Mouse (Mus musculus): Measurements from ENCODE around the gene Notch2. TPM values are rescaled to one million over a fixed set of nuclear protein-coding genes. Genes with fewer than 3 reads are reported as not detected.

The Notch2 gene
- polyA plus RNA-seq, 1 experiment from 2014 or later = 10.6 TPM

- H3K27me3 ChIP-seq (ENCODE audit: control insufficient read depth, insufficient read depth, low read length) = no peaks in the 10 kb centered on the region
- no peak overlapping the region for H3K4me2 ChIP-seq (replicated peaks; ENCODE audit: low read depth)
- peak overlapping the region; percentile 56 for H3K27ac ChIP-seq (replicated peaks)
- no peaks in the 10 kb centered on the region for H3K36me3 ChIP-seq (ENCODE audit: control insufficient read depth, insufficient read depth, low read length)
- no peak overlapping the region for H3K9ac ChIP-seq (ENCODE audit: low read length)
- ATAC-seq (ENCODE audit: low FRiP score, low TSS enrichment) (peak; percentile 53), DNase-seq (ENCODE audit: low spot score) (no peak)
- no peaks in the 10 kb centered on the region for H3K9me3 ChIP-seq (ENCODE audit: control insufficient read depth, low read length)
- no peak overlapping the region for H3K4me3 ChIP-seq (ENCODE audit: low read depth, low read length)
- H3K4me1 ChIP-seq (replicated peaks; ENCODE audit: control insufficient read depth, insufficient read depth) = peaks cover 14% of the 10 kb centered on the region
- TF ChIP-seq CTCF (IDR thresholded peaks at IDR 0.05; ENCODE audit: low read depth) = no peak
- TF ChIP-seq EP300 (optimal IDR thresholded peaks at IDR 0.05) = no peak
- 22% methylated on average over 6 of the region's 6 CpGs for WGBS
Measured at GRCm38 (mm10) chr3:98036161-98036560, 22.8 kb downstream of the Notch2 start.

- no peak overlapping the region for H3K9ac ChIP-seq (ENCODE audit: low read length)
- no peak overlapping the region for H3K27ac ChIP-seq (replicated peaks)
- no peak for TF ChIP-seq CTCF (IDR thresholded peaks at IDR 0.05; ENCODE audit: low read depth)
- TF ChIP-seq EP300 (optimal IDR thresholded peaks at IDR 0.05) = no peak
- H3K4me3 ChIP-seq (ENCODE audit: low read depth, low read length) = no peak overlapping the region
- ATAC-seq (ENCODE audit: low FRiP score, low TSS enrichment) (no peak), DNase-seq (ENCODE audit: low spot score) (no peak)
- 66% methylated on average over 7 of the region's 7 CpGs for whole genome bisulfite sequencing
- no peaks in the 10 kb centered on the region for H3K27me3 ChIP-seq (ENCODE audit: control insufficient read depth, insufficient read depth, low read length)
- H3K4me2 ChIP-seq (replicated peaks; ENCODE audit: low read depth) = no peak overlapping the region
- no peaks in the 10 kb centered on the region for H3K36me3 ChIP-seq (ENCODE audit: control insufficient read depth, insufficient read depth, low read length)
- H3K9me3 ChIP-seq (ENCODE audit: control insufficient read depth, low read length) = no peaks in the 10 kb centered on the region
- peaks cover 14% of the 10 kb centered on the region for H3K4me1 ChIP-seq (replicated peaks; ENCODE audit: control insufficient read depth, insufficient read depth)
Measured at GRCm38 (mm10) chr3:98037151-98037550, 23.8 kb downstream of the Notch2 start.

GRCm38 (mm10) chr3:98038658-98039057, 25.3 kb downstream of the Notch2 start:
- ATAC-seq (ENCODE audit: low FRiP score, low TSS enrichment) (no peak), DNase-seq (ENCODE audit: low spot score) (no peak)
- WGBS = 50% methylated on average over 8 of the region's 8 CpGs
- Histone ChIP-seq H3K36me3 (ENCODE audit: control insufficient read depth, insufficient read depth, low read length) (no peaks in the 10 kb centered on the region), H3K4me1 (replicated peaks; ENCODE audit: control insufficient read depth, insufficient read depth) (peaks cover 17% of the 10 kb centered on the region), H3K9me3 (ENCODE audit: control insufficient read depth, low read length) (no peaks in the 10 kb centered on the region), H3K9ac (ENCODE audit: low read length) (no peak overlapping the region), H3K27me3 (ENCODE audit: control insufficient read depth, insufficient read depth, low read length) (no peaks in the 10 kb centered on the region), H3K27ac (replicated peaks) (no peak overlapping the region), H3K4me3 (ENCODE audit: low read depth, low read length) (no peak overlapping the region), H3K4me2 (replicated peaks; ENCODE audit: low read depth) (no peak overlapping the region)
- TF ChIP-seq CTCF (IDR thresholded peaks at IDR 0.05; ENCODE audit: low read depth) = no peak
- no peak for TF ChIP-seq EP300 (optimal IDR thresholded peaks at IDR 0.05)

- no peak overlapping the region for H3K27ac ChIP-seq (replicated peaks)
- WGBS = 54% methylated on average over 5 of the region's 5 CpGs
- DNase-seq (ENCODE audit: low spot score) = no peak
Measured at GRCm38 (mm10) chr3:98039223-98039622, 25.9 kb downstream of the Notch2 start.

GRCm38 (mm10) chr3:98039666-98040456, 26.5 kb downstream of the Notch2 start:
- no peaks in the 10 kb centered on the region for H3K36me3 ChIP-seq (ENCODE audit: control insufficient read depth, insufficient read depth, low read length)
- peaks cover 15% of the 10 kb centered on the region for H3K4me1 ChIP-seq (replicated peaks; ENCODE audit: control insufficient read depth, insufficient read depth)
- no peak overlapping the region for H3K4me2 ChIP-seq (replicated peaks; ENCODE audit: low read depth)
- no peak overlapping the region for H3K9ac ChIP-seq (ENCODE audit: low read length)
- DNase-seq (ENCODE audit: low spot score) (no peak), ATAC-seq (ENCODE audit: low FRiP score, low TSS enrichment) (no peak)
- H3K27ac ChIP-seq (replicated peaks) = no peak overlapping the region
- no peak overlapping the region for H3K4me3 ChIP-seq (ENCODE audit: low read depth, low read length)
- 75% methylated on average over 16 of the region's 16 CpGs for WGBS
- TF ChIP-seq CTCF (IDR thresholded peaks at IDR 0.05; ENCODE audit: low read depth) (no peak), EP300 (optimal IDR thresholded peaks at IDR 0.05) (no peak)
- no peaks in the 10 kb centered on the region for H3K9me3 ChIP-seq (ENCODE audit: control insufficient read depth, low read length)
- H3K27me3 ChIP-seq (ENCODE audit: control insufficient read depth, insufficient read depth, low read length) = no peaks in the 10 kb centered on the region

More at GRCm38 (mm10) chr3:98039223-98039622, 25.9 kb downstream of the Notch2 start:
- Histone ChIP-seq H3K9me3 (ENCODE audit: control insufficient read depth, low read length) (no peaks in the 10 kb centered on the region), H3K4me2 (replicated peaks; ENCODE audit: low read depth) (no peak overlapping the region), H3K36me3 (ENCODE audit: control insufficient read depth, insufficient read depth, low read length) (no peaks in the 10 kb centered on the region), H3K9ac (ENCODE audit: low read length) (no peak overlapping the region), H3K4me3 (ENCODE audit: low read depth, low read length) (no peak overlapping the region), H3K4me1 (replicated peaks; ENCODE audit: control insufficient read depth, insufficient read depth) (peaks cover 17% of the 10 kb centered on the region), H3K27me3 (ENCODE audit: control insufficient read depth, insufficient read depth, low read length) (no peaks in the 10 kb centered on the region)
- no peak for ATAC-seq (ENCODE audit: low FRiP score, low TSS enrichment)
- TF ChIP-seq EP300 (optimal IDR thresholded peaks at IDR 0.05) (no peak), CTCF (IDR thresholded peaks at IDR 0.05; ENCODE audit: low read depth) (no peak)

- H3K9ac ChIP-seq (ENCODE audit: low read length) = no peak overlapping the region
- 86% methylated on average over 6 of the region's 6 CpGs for WGBS
- no peak for TF ChIP-seq EP300 (optimal IDR thresholded peaks at IDR 0.05)
- TF ChIP-seq CTCF (IDR thresholded peaks at IDR 0.05; ENCODE audit: low read depth) = peak; percentile 35; the same call in 1 of the 2 replicates
- H3K4me3 ChIP-seq (ENCODE audit: low read depth, low read length) = no peak overlapping the region
- no peak overlapping the region for H3K4me2 ChIP-seq (replicated peaks; ENCODE audit: low read depth)
- H3K27ac ChIP-seq (replicated peaks) = no peak overlapping the region
- DNase-seq (ENCODE audit: low spot score) (no peak), ATAC-seq (ENCODE audit: low FRiP score, low TSS enrichment) (no peak)
- H3K36me3 ChIP-seq (ENCODE audit: control insufficient read depth, insufficient read depth, low read length) = no peaks in the 10 kb centered on the region
- H3K4me1 ChIP-seq (replicated peaks; ENCODE audit: control insufficient read depth, insufficient read depth) = peaks cover 6% of the 10 kb centered on the region; the same call in 1 of the 2 replicates
- no peaks in the 10 kb centered on the region for H3K27me3 ChIP-seq (ENCODE audit: control insufficient read depth, insufficient read depth, low read length)
- no peaks in the 10 kb centered on the region for H3K9me3 ChIP-seq (ENCODE audit: control insufficient read depth, low read length)
Measured at GRCm38 (mm10) chr3:98040836-98041235, 27.5 kb downstream of the Notch2 start.

Measured in stomach, postnatal 0 days (tissue).